Mouse (Mus musculus) cerebellum, adult 8-10 months (tissue): Measurements from ENCODE around the gene Ptbp3.
"Not testable (repeated sequence)": the region's sequence is repeated elsewhere in the genome, so short reads cannot be mapped to it uniquely, and the experiment has no call there.

ENCODE experiments used
- DNase-seq: peaks from one replicate; pipeline ENCODE4 v3.0.0; 2022

The Ptbp3 gene

GRCm38 (mm10) chr4:59549175-59549976, at the start of gene Ptbp3:
Gene Ptbp3 (minus strand): TSS chr4:59549364.
- peak; percentile 87 for DNase-seq

DNA sequence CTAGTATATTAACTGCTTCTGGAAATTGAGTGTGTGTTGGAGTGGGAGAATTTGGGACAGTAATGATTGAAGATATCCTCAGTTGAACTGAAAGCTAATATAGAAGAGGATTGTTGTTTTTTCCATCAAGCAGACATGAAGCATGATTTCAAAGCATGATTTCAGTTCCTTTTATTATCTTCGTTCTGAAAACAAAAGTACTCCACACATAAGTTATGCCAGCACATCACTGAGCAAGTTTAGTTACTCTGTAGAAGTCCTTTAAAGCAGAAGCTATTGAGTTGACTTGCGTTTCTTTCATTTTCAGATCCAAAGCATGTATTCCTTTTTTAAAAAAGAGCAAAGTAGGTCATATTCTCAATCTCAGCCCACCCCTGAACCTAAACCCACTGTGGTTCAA, 47.4 kb upstream of the Ptbp3 start:
- DNase-seq, result no peak

DNA sequence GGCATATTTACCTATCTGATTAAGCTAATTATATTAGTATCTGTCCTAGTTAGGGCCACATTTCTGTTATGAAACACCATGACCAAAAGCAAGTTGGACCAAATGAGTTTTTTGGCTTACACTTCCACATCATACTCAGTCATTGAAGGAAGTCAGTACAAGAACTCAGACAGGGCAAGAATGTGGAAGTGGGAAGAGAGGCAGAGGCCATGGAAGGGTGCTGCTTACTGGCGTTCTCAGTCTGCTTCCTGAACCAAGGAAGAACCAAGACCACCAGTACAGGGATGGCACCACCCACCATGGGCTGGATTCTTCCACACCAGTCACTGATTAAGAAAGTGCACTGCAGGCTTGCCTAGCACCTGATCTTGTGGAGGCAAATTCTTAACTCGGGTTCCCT, 45.5 kb upstream of the Ptbp3 start:
- no peak for DNase-seq

- DNase-seq, result no peak
Measured at GRCm38 (mm10) chr4:59587872-59588226, 38.7 kb upstream of the Ptbp3 start.

DNA sequence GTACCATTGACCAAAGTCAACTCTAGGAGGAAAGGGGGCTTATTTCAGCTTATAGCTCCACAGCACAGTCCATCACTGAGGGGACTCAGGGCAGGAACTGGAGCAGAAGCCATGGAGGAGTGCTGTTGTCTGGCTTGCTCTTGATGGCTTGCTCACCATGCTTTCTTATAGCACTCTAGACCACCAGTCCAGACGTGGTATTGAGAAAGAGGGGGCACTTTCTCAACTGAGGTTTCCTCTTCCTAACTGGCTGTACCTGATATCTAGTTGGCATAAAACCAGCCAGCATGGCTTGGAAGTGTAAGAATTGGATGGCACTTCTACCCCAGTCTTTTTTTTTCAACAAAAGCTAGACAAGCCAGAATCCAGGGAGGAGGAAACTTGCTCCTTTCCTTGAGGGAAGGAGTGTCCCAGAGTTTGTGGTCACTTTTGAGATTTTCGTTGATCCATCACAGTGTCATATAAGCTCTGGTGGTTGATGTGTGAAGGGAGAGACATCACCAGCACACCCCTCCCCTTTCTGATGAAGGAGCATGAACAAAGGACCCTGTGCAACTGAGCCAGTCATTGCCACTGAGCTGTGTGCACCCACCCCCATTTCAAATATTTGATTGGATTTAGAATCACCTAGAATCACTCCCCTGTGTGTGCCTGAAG, 38.2 kb upstream of the Ptbp3 start:
- no peak for DNase-seq

DNA sequence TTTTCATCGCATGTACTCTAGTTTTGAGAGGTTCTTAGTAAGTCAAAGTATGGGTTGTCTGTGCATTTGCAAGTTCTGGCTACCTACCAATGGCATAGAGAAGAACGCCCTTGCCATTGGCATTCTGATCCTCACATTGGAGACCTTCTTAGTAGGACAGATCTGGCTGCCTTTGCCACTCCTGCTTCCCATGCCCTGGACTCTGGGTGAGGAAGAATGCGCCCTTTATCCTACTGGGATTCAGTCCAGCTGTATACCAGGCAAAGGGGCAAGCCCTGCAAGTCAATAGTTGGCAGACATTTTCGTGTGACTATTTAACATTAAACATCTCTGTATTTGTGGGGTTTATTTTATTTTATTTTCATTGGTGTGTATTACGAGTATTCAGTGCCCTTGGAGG, 35.9 kb upstream of the Ptbp3 start:
- no peak for DNase-seq

GRCm38 (mm10) chr4:59582186-59582585, 33.0 kb upstream of the Ptbp3 start:
- DNase-seq, result peak; percentile 10

DNA sequence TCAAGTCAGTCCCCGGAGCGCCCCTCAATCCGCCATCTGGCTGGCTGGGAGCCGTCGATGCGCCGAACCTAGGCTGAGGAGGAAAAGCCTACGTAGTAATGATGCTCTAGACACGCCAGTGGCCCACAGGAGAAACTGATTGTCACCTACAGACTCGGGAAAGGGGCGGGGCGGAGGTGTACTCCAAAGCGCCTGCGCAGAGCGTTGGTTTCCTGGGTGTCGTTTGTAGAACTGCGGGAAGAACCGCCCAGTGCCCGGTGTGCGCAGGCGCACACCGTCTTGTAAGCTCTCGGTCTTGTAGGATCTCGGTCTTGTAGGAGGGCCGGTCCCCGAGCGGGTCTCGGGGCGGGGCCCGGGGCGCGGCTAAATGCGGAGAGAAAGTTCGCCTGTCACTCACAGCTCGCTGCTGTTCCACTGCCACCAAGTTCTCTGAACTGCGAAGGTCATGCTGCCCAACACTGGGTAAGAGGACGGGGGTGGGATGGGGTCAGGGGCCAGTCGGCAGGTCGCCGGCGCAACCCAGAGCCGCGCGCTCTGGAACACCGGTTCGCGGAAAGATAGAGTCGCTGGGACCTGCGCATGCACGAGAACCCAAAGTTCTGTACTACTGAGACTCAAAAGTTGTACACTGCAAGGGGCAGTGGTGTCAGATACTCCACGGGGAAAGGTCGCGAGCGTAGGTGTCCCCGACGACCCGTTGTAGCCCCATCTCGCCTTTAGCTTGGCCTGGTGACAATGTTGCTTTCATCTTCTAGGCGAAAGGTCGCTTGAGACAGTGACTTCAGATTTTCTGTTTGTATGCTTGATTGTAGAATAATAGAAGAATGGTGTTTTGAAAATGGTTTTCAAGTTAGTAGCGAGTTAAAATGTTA, 32.4 kb upstream of the Ptbp3 start, which contains the start of gene Hsdl2:
Gene Hsdl2, plus strand, starts transcription at position 250 of the 872 bp plus-strand sequence.
- DNase-seq, result peak; percentile 99

DNA sequence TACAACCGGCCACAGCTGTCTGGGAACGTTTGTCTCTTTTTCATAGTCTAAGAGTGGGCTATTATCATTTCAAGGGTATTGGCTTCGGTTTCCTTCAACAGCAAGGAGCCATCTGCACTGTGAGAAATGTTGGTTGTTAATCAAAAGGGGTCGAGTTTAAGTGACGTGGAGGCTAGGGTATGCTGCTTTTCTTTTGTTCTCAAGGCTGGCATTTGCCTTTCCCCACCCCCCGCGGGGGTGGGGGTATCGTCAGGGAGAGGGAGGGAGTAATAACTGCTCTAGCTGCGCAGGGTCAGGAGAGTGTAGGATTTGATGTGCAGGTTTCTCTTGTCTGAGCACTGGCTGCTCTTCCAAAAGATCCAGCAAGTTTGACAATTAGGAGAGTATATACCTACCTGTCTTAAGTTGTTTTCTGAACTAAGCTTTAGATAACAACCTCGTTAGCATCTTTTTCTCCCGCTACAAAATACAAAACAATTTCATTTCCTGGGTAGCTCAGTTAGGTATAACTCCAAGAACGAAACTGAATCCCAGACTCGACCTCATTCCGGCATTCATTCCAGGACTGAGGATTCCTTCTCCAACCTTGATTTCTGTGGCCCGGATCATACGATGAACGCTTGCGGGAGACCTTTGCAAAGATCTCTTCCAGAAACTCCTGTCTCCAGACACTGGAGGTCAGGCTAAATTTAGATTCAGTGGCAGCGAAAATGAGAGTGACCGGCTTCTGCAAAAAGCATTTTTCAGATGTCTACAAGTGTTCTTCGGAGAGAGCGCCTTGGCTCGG, 31.5 kb upstream of the Ptbp3 start:
- peak; percentile 20 for DNase-seq

DNA sequence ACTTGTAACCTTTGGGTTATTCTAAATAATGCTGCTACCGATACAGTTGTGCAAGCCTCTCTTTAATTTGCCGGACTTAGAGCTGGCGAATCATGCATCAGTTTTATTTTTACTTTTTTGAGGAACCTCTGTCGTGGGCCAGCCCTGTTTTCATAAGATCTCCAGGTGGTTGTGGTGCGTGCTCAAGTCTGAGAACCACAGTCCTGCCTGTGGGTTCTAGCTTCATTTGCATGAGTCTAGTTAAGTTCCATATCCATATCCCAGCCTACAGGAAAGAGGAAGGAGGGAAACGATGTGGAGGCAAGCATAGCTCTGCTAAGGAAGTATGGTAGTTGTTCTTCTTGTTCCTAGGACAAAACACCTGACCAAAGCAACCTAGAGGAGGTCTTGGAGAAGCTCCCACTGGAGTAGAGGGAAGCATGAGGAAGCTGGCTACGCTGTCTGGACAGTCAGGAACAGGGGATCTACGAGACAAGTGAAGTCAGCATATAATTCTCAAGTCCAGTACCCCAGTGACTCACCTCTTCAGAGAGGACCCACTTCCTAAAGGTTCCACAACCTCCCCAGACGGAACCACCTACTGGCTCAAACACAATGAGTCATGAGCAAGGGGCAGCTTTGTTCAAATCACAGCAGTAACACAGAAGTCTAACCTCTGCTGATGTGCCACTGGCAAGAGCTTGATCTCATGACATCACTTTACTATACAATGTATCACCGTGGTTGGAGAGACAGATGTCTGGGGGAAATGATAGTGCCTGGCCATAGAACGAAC, 26.2 kb upstream of the Ptbp3 start:
- no peak for DNase-seq

GRCm38 (mm10) chr4:59572521-59573118, 23.5 kb upstream of the Ptbp3 start:
- no peak for DNase-seq

GRCm38 (mm10) chr4:59570519-59570918, 21.4 kb upstream of the Ptbp3 start:
- not testable (repeated sequence) for DNase-seq

DNA sequence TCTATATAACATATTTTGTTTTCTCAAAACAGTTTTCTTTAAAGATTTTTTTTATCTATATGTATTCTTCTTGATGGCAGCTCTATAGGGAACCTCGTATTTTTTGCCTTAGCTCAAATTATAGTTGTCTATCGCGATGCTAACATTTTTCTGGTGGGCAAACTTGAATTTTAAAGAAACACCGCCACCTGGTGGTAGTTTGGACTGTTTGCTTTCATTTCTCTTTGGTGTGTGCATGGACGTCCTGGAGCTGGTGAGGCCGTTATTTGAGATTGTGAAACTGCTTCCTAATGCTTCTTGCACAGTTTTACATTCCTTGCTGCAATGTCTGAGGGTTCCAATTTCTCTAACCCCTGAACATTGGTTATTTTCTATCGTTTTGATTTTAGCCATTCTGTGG, 20.4 kb upstream of the Ptbp3 start:
- peak; percentile 76 for DNase-seq

DNA sequence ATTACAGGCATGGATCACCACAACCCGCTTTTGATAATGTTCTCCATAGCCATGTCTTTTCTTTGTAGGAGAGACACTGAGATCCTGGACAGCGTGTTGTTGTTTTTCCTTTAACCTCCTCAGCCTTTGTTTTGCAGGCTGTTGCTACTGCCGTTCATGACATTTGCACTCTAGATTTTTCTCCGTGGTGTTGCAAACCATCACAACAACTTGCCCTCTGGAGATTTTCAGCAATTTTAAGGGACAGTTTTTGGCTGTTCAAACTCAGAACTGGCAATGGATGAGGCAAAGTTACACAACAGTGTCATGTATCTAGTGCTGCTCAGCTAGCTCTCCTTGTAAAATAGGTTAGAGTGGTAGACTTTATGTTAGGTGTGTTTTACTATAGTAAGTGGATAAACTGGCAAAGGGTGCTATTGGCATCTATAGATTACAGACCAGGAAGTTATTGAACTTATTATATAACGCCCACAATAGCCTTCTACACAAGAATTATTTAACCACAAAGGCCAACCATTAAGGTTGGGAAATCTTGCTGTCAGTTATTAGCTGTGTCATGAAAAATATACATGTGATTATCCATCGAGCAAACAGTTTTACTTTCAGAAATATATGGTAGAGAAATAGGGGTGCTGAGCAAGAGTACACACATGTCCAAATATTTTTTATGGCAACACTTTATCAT, 18.6 kb upstream of the Ptbp3 start:
- no peak for DNase-seq

GRCm38 (mm10) chr4:59565571-59566188, 16.5 kb upstream of the Ptbp3 start:
- DNase-seq, result no peak

DNA sequence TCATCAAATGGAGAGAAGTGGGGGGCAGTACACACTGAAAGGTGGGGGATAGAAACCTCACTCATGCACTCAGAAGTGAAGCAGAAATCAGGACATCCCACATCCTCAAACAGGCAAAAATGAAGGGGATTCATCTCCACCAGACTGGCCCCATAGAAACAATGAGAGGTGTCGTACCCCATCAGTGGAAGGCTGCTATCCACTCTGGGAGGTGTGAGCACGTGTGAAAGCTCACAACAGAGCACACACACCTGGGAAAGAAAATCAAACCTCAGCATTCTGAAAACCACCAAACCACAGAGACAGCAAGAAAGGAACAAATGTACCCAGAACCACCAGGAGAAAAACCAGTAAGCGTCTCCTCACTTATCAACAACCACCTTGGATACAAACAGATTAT, 15.0 kb upstream of the Ptbp3 start:
- DNase-seq, result no peak

GRCm38 (mm10) chr4:59560141-59560540, 11.0 kb upstream of the Ptbp3 start:
- DNase-seq, result no peak

- no peak for DNase-seq
Measured at GRCm38 (mm10) chr4:59558096-59558720, 9.0 kb upstream of the Ptbp3 start.

GRCm38 (mm10) chr4:59557343-59557742, 8.2 kb upstream of the Ptbp3 start:
- DNase-seq, result not testable (repeated sequence)

DNA sequence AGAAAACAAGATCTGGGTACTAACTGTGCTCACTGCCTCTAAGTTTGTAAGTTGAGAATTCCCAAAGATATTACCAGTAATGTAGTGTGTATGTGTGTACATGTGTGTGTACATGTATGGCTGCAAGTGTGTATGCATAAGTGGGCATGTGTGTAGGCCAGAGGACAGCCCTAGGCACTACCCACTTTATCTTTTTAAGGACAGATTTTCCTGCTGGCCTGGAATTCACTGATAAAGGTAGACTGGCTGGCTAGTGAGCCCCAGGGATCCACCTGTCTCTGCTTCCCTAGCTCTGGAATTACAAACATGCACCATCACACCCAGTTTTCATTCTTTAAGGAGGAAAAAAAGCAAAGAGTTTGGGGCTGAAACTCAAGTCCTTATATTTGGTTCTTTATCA, 6.0 kb upstream of the Ptbp3 start:
- no peak for DNase-seq
